Mouse (Mus musculus): ENCODE measurements around the gene Mn1.

DNA sequence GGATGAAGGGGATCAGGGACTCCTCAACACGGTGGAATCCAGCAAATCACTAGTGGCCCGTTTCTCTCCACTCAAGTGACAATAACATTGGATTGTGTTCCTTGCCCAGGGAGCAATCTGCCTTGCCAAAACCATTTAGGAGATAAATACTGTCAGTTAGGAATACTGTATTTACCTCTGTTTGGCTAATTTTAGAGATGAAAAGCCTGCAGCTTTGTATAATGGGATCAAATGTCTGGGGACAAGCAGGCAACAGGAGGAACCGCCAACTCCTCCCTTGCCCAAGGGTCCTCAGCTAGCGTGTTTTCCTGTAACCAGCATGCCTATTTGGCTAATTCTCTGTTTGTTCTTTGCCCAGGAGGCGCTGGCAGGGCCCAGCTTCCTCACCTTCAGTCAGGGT lies 9.1 kb downstream of the Mn1 start:
- TF ChIP-seq CTCF (IDR thresholded peaks at IDR 0.05 in 2 of 3, conservative IDR thresholded peaks at IDR 0.05 in 1 of 3; ENCODE audit: control insufficient read depth in 1 of 3, insufficient read depth in 1 of 3, low read depth in 2 of 3, low read length in 3 of 3, poor library complexity in 1 of 3, severe bottlenecking in 1 of 3) (no peak), E2F4 (IDR thresholded peaks at IDR 0.05; ENCODE audit: borderline replicate concordance, low read depth, low read length) (no peak), ZMIZ1 (IDR thresholded peaks at IDR 0.05; ENCODE audit: low read depth, low read length) (no peak), ZKSCAN1 (IDR thresholded peaks at IDR 0.05; ENCODE audit: low read depth, low read length) (no peak), CHD1 (IDR thresholded peaks at IDR 0.05; ENCODE audit: low read depth, low read length) (no peak), TBP (IDR thresholded peaks at IDR 0.05; ENCODE audit: low read depth, low read length) (no peak), GATA1 (IDR thresholded peaks at IDR 0.05; ENCODE audit: low read depth, low read length) (no peak), TCF12 (IDR thresholded peaks at IDR 0.05; ENCODE audit: low read depth, low read length) (no peak), BHLHE40 (IDR thresholded peaks at IDR 0.05; ENCODE audit: borderline replicate concordance, low read depth, low read length) (no peak), POLR2A (IDR thresholded peaks at IDR 0.05; ENCODE audit: control insufficient read depth in 1 of 2, insufficient read depth in 1 of 2, low read depth in 1 of 2, low read length in 2 of 2, poor library complexity in 1 of 2) (no peak), POLR2AphosphoS5 (IDR thresholded peaks at IDR 0.05; ENCODE audit: borderline replicate concordance, low read depth, low read length) (no peak), ZNF384 (IDR thresholded peaks at IDR 0.05; ENCODE audit: low read depth, low read length) (no peak)

Measured in MEL (cell line).